Comparison of ENCODE assay signal across 1 mouse cellular context in the genomic region with DNA sequence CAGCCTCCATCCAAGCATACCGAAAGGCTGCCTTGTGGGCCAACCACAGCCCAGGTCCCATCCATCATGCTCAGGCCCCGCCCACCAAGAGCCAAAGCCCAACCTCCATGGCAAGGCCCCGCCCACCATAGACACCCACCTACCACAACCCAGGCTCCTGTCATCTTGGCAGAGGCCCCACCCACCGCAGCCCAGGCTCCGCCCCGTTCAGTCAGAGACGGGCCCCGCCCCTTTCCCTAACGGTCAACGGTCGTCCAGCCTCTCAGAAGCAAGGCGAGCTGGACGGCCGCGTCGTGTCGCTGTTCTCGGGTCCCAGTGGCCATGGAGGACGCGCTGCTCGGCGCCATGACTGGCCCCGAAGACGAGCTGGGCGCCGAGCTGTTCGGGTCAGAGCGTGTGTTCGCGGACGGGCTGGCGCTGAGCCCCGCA.
TF ChIP-seq lines count a peak whose summit lies in the region.

A gene (plus strand): TSS at position 229 of the 429 bp plus-strand sequence.

TF ChIP-seq in MEL, 35 proteins besides CTCF, POLR2A, EP300 and RAD21 (continued from another document):
- TF ChIP-seq MEF2A (IDR thresholded peaks at IDR 0.05; ENCODE audit: extremely low read depth, insufficient replicate concordance, low read depth, low read length, poor library complexity, severe bottlenecking): no peak
- TF ChIP-seq UBTF (IDR thresholded peaks at IDR 0.05; ENCODE audit: borderline replicate concordance, insufficient read depth, low read depth, low read length): no peak
- no peak for TF ChIP-seq GATA1 (IDR thresholded peaks at IDR 0.05; ENCODE audit: low read depth, low read length)
- TF ChIP-seq HCFC1 (IDR thresholded peaks at IDR 0.05; ENCODE audit: low read depth, low read length): no peak
- no peak for TF ChIP-seq MYC (IDR thresholded peaks at IDR 0.05; ENCODE audit: low read depth, low read length)
- no peak for TF ChIP-seq ZNF384 (IDR thresholded peaks at IDR 0.05; ENCODE audit: low read depth, low read length)
